Mouse (Mus musculus): ENCODE measurements at regions not wholly inside any gene's neighbourhood (a gene's known extent, or its start where the extent isn't known, plus 50 kb on each side); places are given as distances from the start of the nearest gene placed in this dataset.

- TF ChIP-seq CTCF (IDR thresholded peaks at IDR 0.05; ENCODE audit: low read depth, low read length) = no peak
- TF ChIP-seq POLR2A (IDR thresholded peaks at IDR 0.05; ENCODE audit: extremely low read depth, insufficient read depth, low read length) = no peak
Observed at GRCm38 (mm10) chr5:45097941-45098340, 298.5 kb upstream of the Ldb2 start.

All from liver, adult 2 months (tissue).